Mouse (Mus musculus) midbrain, postnatal 0 days (tissue): Measurements from ENCODE around the gene Pla2g4b. TPM values are rescaled to one million over a fixed set of nuclear protein-coding genes. Genes with fewer than 3 reads are reported as not detected.

Experiments
- ATAC-seq: fragments of 200-750 bp; cut with Nextera tagmentation; 2 replicates; pipeline ENCODE4 v1.8.0; 2017; ENCODE audit warnings: moderate number of reproducible peaks, mild to moderate bottlenecking, moderate TSS enrichment, moderate library complexity; ENCODE audit not compliant: low FRiP score
- DNase-seq: peaks from one replicate; pipeline ENCODE4 v3.0.0-alpha.2; 2015; ENCODE audit warnings: low spot score
- H3K27ac ChIP-seq: fragments of 300-500 bp; sonication (generic); 2 replicates; pipeline ENCODE4 v1.5.1; 2014; ENCODE audit warnings: low read depth, mild to moderate bottlenecking, low read length, mixed read lengths
- H3K27me3 ChIP-seq: fragments of 300-500 bp; sonication (generic); 2 replicates; pipeline ENCODE4 v1.6.1; 2014; ENCODE audit warnings: low read length, control low read depth, mixed read lengths; ENCODE audit not compliant: insufficient read depth
- H3K36me3 ChIP-seq: fragments of 300-500 bp; sonication (generic); 2 replicates; pipeline ENCODE4 v1.6.1; 2014; ENCODE audit warnings: low read length, control low read depth, mixed read lengths; ENCODE audit not compliant: insufficient read depth
- H3K4me1 ChIP-seq: fragments of 300-500 bp; sonication (generic); 2 replicates; pipeline ENCODE4 v1.6.1; 2014; ENCODE audit warnings: mild to moderate bottlenecking, control low read depth, antibody characterized with exemption, low read length, mixed read lengths; ENCODE audit not compliant: insufficient read depth
- H3K4me2 ChIP-seq: fragments of 300-500 bp; sonication (generic); 2 replicates; pipeline ENCODE4 v1.6.1; 2014; ENCODE audit warnings: low read depth, mild to moderate bottlenecking, low read length, mixed read lengths; ENCODE audit not compliant: poor library complexity, severe bottlenecking
- H3K4me3 ChIP-seq: fragments of 300-500 bp; sonication (generic); 2 replicates; pipeline ENCODE4 v1.5.1; 2014; ENCODE audit warnings: low read depth, mild to moderate bottlenecking, low read length, moderate library complexity
- H3K9ac ChIP-seq: fragments of 300-500 bp; sonication (generic); replicated peaks from 2 replicates; pipeline ENCODE4 v1.6.1; 2014; ENCODE audit warnings: mild to moderate bottlenecking, low read length, moderate library complexity, mixed read lengths; ENCODE audit not compliant: poor library complexity, severe bottlenecking
- H3K9me3 ChIP-seq: fragments of 300-500 bp; sonication (generic); 2 replicates; pipeline ENCODE4 v1.6.1; 2016; ENCODE audit warnings: low read length, control low read depth
- CTCF ChIP-seq: IDR thresholded peaks from 2 replicates; pipeline ENCODE4 v1.5.1; 2016; ENCODE audit warnings: antibody characterized with exemption, mild to moderate bottlenecking
- WGBS: fragments of 180-500 bp; shearing (Covaris S2); extraction: QIAGEN DNeasy Blood & Tissue Kit; methylation state at CpG from one replicate; pipeline ENCODE4 v1.1.7; 2014; 5-methylcytosine and 5-hydroxymethylcytosine counted together
- polyA plus RNA-seq: library from polyadenylated mRNA; unstranded; fragments of >200 nt; fragmentation: Nextera tagmentation; extraction: Ambion mirVana; gene quantifications from 2 replicates; pipeline ENCODE4 v1.2.1, GENCODE M21; 2015
- total RNA-seq: library from RNA; depleted of rRNA; stranded (reverse); fragments of >200 nt; gene quantifications from 2 replicates; pipeline ENCODE4 v1.2.3, GENCODE M21; 2014

Pla2g4b gene
- total and polyA plus RNA-seq, 2 experiments from 2014 or later = 0.20 to 4.9 TPM

DNA sequence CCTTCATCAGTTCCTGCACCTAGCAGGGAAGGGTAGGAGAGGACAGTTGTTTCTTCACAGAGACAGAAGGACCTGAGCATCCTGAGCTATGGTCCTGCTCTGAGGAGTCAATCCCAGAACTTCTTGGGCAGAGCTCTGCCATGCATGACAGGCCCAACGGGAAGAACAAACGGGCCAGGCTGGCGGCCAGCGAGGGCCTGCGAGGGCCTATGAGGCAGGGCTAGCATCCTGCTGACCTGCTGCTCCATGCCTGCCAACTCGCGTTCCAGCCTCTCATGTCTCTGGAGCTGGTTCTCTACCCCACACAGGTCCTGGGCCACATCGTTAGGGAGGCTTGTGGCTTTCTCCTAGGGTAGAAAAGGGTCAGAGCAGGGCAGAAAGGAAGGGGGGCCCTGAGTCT is 29.0 kb downstream of the Pla2g4b start:
- no peak for TF ChIP-seq CTCF
- 65% methylated on average over 8 of the region's 8 CpGs for WGBS

DNA sequence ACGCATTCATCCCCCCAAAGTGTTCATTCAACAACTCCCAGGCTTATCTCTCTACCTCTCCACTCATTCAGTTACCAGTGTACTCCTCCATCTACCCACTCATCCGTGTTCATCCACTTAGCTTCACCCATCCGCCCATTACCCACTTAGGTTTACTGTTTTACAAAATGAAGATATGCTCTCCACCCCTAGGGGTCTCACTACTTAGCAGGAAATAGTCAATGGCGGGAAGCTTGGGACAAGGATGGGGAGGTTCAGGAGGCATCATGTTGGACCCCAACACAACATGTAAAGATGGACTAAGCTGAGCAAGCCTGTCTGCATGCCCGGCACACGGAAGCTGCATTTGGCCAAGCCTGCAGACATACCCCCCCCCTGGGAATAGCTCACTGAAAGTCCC is 31.4 kb downstream of the Pla2g4b start:
- TF ChIP-seq CTCF = peak; percentile 37; the same call in 1 of the 2 replicates

More for the DNA sequence above, 29.0 kb downstream of the Pla2g4b start:
- ATAC-seq = no peak
- no peaks in the 10 kb centered on the region for H3K36me3 ChIP-seq
- no peak overlapping the region for H3K4me3 ChIP-seq
- H3K9ac ChIP-seq = no peak overlapping the region
- no peak overlapping the region for H3K4me2 ChIP-seq
- no peak for DNase-seq
- H3K27me3 ChIP-seq = no peaks in the 10 kb centered on the region
- H3K4me1 ChIP-seq = no peaks in the 10 kb centered on the region
- no peak overlapping the region for H3K27ac ChIP-seq
- H3K9me3 ChIP-seq = no peaks in the 10 kb centered on the region

DNA sequence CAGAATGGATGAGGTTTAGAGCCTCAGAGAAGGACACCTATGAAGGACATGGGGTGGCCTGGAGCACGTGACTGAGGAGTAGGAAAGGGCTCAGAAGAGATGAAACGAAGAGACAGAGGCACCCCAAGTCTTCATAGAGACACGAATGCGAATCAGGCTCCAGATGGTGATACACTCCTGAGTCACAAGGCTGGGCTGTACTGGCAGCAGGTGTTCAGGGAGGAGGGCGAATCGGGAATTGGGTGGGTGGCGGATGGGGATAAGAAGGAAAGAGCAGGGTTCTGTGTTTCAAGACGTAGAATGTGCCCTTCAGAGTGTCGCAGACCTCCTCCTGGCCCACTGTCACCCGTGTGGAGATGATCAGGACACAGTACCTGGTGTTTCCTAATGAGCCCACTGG is 32.0 kb downstream of the Pla2g4b start:
- 95% methylated on average over 10 of the region's 10 CpGs for WGBS
- no peak for ATAC-seq
- H3K4me3 ChIP-seq = no peak overlapping the region
- no peaks in the 10 kb centered on the region for H3K9me3 ChIP-seq
- no peaks in the 10 kb centered on the region for H3K4me1 ChIP-seq
- H3K36me3 ChIP-seq = no peaks in the 10 kb centered on the region
- TF ChIP-seq CTCF = no peak
- no peaks in the 10 kb centered on the region for H3K27me3 ChIP-seq
- H3K4me2 ChIP-seq = no peak overlapping the region
- no peak for DNase-seq
- H3K9ac ChIP-seq = no peak overlapping the region
- H3K27ac ChIP-seq = no peak overlapping the region

More for the DNA sequence above, 31.4 kb downstream of the Pla2g4b start:
- no peaks in the 10 kb centered on the region for H3K9me3 ChIP-seq
- no peak for ATAC-seq
- no peak overlapping the region for H3K9ac ChIP-seq
- no peak for DNase-seq
- no peak overlapping the region for H3K4me2 ChIP-seq
- H3K27ac ChIP-seq = no peak overlapping the region
- H3K27me3 ChIP-seq = no peaks in the 10 kb centered on the region
- H3K4me3 ChIP-seq = no peak overlapping the region
- WGBS = 85% methylated on average over 6 of the region's 6 CpGs
- H3K4me1 ChIP-seq = no peaks in the 10 kb centered on the region
- no peaks in the 10 kb centered on the region for H3K36me3 ChIP-seq

DNA sequence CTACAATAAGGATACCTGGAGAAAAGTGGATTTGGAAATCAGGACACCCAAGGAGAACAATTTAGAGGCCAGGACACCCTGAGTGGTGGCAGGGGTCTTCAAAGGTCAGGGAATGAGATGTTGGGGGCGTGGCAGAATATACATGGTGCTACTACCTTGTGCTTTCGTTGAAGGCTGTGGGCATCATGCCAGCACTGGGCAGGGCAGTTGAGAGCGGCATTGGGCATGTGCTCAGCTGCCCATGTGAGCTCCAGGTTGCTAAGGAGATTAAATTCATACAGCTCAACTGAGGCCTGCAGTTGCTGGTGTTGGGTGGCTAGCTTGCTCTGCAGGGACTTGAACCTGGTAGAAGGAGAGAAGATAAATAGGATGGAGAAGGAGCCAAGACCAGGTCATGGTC is 33.0 kb downstream of the Pla2g4b start:
- Histone ChIP-seq H3K9ac (no peak overlapping the region), H3K4me3 (no peak overlapping the region), H3K4me2 (no peak overlapping the region), H3K36me3 (no peaks in the 10 kb centered on the region), H3K27me3 (no peaks in the 10 kb centered on the region), H3K9me3 (no peaks in the 10 kb centered on the region), H3K27ac (no peak overlapping the region), H3K4me1 (no peaks in the 10 kb centered on the region)
- no peak for TF ChIP-seq CTCF
- ATAC-seq (no peak), DNase-seq (no peak)
- 84% methylated on average over 3 of the region's 3 CpGs for WGBS

DNA sequence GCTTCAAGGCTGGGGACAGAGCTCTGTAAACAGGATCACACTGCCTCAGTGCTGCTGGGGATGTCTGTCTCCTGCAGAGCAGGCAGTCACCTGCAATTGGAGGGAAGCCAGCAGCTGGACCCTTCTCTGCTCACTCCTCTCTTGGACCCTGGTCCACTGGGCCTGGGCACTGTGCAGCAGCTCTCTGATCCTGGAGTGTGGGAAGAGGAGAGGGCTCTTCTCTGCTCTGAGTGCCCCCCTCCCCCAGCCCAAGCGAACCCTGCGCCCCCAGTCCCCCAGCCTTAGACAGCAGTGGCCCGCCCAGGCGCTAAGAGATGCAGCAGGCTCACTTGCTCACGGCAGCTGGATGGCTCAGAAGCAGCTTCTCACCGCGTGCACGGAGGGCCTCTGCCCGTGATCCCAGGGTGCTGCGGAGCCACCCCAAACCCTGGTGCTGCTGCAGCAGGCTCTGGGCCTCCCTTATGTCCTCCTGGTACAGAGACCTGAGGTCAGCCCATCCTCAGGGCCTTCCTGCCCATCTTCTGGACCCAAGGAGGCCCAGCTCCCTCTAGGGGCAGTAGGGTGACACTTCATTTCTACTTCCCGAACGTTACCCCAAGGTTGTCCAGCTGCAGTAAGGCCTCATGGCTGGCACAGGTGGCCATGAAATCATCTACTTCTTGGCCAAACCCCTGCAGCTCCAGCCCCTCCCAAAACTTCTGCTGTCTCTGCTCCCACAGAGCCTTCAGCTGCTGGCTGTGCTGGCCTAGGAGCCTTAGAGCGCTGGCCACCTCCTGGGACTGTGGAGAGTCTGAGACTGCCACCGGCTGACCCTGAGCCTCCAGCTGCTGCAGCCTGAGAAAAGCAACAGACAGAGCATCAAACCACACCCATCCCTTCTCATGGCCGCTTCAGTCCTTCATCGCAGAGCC is 35.6 kb downstream of the Pla2g4b start:
- ATAC-seq = no peak; the same call in 1 of the 2 replicates
- Histone ChIP-seq H3K27ac (no peak overlapping the region), H3K9ac (no peak overlapping the region; the same call in 1 of the 2 replicates), H3K4me1 (no peaks in the 10 kb centered on the region), H3K27me3 (no peaks in the 10 kb centered on the region), H3K4me2 (no peak overlapping the region), H3K4me3 (no peak overlapping the region), H3K36me3 (no peaks in the 10 kb centered on the region), H3K9me3 (no peaks in the 10 kb centered on the region)
- peak; percentile 57 for DNase-seq
- 55% methylated on average over 12 of the region's 16 CpGs for whole genome bisulfite sequencing
- TF ChIP-seq CTCF = peak; percentile 76

DNA sequence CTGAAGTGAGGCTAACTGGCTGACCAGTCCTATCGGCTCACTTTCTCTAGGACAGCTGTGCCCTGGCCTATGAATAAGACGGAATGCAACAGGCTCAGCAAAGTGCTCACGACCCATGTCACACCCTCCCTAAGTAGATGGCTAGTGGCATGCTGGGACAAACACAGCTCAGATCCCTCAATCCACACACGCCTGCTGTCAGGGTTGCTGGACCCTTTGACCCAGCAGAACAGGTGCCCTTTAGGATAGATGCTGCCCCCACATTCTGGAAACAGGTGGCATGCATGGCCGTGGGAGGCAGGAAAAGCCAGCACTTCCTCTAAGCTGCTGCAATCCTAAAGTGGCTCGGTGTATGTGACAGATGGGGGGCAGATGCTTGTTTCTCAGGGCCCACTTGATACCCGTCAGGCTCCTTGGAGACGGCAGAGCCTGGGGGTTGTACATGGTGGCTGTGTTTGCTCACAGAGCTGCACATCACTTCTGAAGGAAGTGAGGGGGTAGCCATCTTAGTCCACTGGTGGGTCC is 36.3 kb downstream of the Pla2g4b start:
- H3K4me1 ChIP-seq = no peaks in the 10 kb centered on the region
- no peaks in the 10 kb centered on the region for H3K27me3 ChIP-seq
- DNase-seq (no peak), ATAC-seq (no peak)
- no peak overlapping the region for H3K4me3 ChIP-seq
- no peak for TF ChIP-seq CTCF
- no peaks in the 10 kb centered on the region for H3K36me3 ChIP-seq
- H3K9ac ChIP-seq = no peak overlapping the region
- H3K4me2 ChIP-seq = no peak overlapping the region
- H3K9me3 ChIP-seq = no peaks in the 10 kb centered on the region
- no peak overlapping the region for H3K27ac ChIP-seq
- 66% methylated on average over 8 of the region's 8 CpGs for WGBS
